Mouse (Mus musculus): ENCODE measurements around the gene Mknk1.

Mknk1 gene

GRCm38 (mm10) chr4:115838696-115839641 lies at the start of gene Mknk1:
Mknk1 (plus strand) TSS chr4:115839198.
- Histone ChIP-seq H3K36me3 (ENCODE audit: insufficient read depth, low read length) (peaks cover 30% of the 10 kb centered on the region), H3K27me3 (ENCODE audit: insufficient read depth, low read length) (no peaks in the 10 kb centered on the region), H3K4me1 (replicated peaks; ENCODE audit: low read depth, low read length) (peaks cover 40% of the 10 kb centered on the region), H3K9me3 (ENCODE audit: low read length) (no peaks in the 10 kb centered on the region), H3K4me3 (replicated peaks; ENCODE audit: low read length) (peak within 1 kb of the TSS; percentile 87)
- TF ChIP-seq POU5F1 (IDR thresholded peaks at IDR 0.05; ENCODE audit: borderline replicate concordance, low read length), result no peak
- TF ChIP-seq NANOG (IDR thresholded peaks at IDR 0.05; ENCODE audit: borderline replicate concordance, low read length), result no peak
- TF ChIP-seq CTCF (conservative IDR thresholded peaks at IDR 0.05; ENCODE audit: low read length), result no peak

DNA sequence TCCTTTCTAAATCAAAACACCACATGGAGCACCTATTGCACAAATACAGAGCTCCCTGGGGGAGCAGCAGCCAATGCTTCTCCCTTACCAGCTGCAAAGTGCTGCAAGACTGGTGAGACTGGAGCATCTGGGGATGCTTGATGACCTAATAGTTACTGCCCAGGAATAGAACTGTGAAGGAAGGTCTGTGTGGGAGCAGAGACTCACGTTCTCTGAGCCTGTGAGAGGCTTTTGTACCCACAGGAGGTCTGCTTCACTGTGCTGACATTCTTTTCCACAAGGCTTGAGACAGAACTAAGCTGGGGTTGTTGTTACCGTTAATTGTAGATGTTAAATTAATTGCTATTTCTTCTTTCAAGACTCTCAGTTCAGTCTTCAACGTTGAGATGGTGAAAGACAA lies 48.1 kb upstream of the Mknk1 start:
- TF ChIP-seq CTCF (conservative IDR thresholded peaks at IDR 0.05; ENCODE audit: low read length) (no peak), NANOG (IDR thresholded peaks at IDR 0.05; ENCODE audit: borderline replicate concordance, low read length) (no peak), POU5F1 (IDR thresholded peaks at IDR 0.05; ENCODE audit: borderline replicate concordance, low read length) (no peak)
- no peak overlapping the region for H3K4me3 ChIP-seq (replicated peaks; ENCODE audit: low read length)
- H3K9me3 ChIP-seq (ENCODE audit: low read length), result no peaks in the 10 kb centered on the region
- H3K4me1 ChIP-seq (replicated peaks; ENCODE audit: low read depth, low read length), result peaks cover 4% of the 10 kb centered on the region
- peaks cover 87% of the 10 kb centered on the region for H3K36me3 ChIP-seq (ENCODE audit: insufficient read depth, low read length)
- no peaks in the 10 kb centered on the region for H3K27me3 ChIP-seq (ENCODE audit: insufficient read depth, low read length)

- no peak overlapping the region for H3K4me3 ChIP-seq (replicated peaks; ENCODE audit: low read length)
- no peaks in the 10 kb centered on the region for H3K9me3 ChIP-seq (ENCODE audit: low read length)
- no peaks in the 10 kb centered on the region for H3K27me3 ChIP-seq (ENCODE audit: insufficient read depth, low read length)
- H3K36me3 ChIP-seq (ENCODE audit: insufficient read depth, low read length), result peaks cover 90% of the 10 kb centered on the region
- H3K4me1 ChIP-seq (replicated peaks; ENCODE audit: low read depth, low read length), result no peaks in the 10 kb centered on the region
- no peak for TF ChIP-seq POU5F1 (IDR thresholded peaks at IDR 0.05; ENCODE audit: borderline replicate concordance, low read length)
- no peak for TF ChIP-seq NANOG (IDR thresholded peaks at IDR 0.05; ENCODE audit: borderline replicate concordance, low read length)
- no peak for TF ChIP-seq CTCF (conservative IDR thresholded peaks at IDR 0.05; ENCODE audit: low read length)
Observed at GRCm38 (mm10) chr4:115795360-115795759, 43.6 kb upstream of the Mknk1 start.

DNA sequence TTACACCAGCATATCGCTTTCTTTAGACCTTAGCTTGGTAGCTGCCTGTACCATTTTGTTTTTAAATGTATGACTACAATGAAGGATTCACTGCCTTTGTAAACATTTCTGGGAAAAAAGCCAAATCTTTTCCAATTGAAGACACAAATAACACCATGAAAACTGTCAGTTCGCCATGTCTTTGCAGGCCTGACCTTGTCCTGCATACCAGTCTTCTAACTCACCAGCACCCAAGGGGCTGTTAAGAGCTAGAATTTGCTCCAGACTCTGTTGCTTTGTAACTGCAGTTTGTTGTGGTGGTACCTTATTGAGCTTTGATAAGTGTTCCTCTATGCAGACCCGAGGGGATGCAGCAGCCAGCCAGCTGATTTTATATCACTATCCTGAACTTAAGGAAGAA lies 39.0 kb upstream of the Mknk1 start:
- peaks cover 77% of the 10 kb centered on the region for H3K36me3 ChIP-seq (ENCODE audit: insufficient read depth, low read length)
- no peaks in the 10 kb centered on the region for H3K4me1 ChIP-seq (replicated peaks; ENCODE audit: low read depth, low read length)
- no peak overlapping the region for H3K4me3 ChIP-seq (replicated peaks; ENCODE audit: low read length)
- H3K27me3 ChIP-seq (ENCODE audit: insufficient read depth, low read length), result no peaks in the 10 kb centered on the region
- H3K9me3 ChIP-seq (ENCODE audit: low read length), result no peaks in the 10 kb centered on the region
- TF ChIP-seq CTCF (conservative IDR thresholded peaks at IDR 0.05; ENCODE audit: low read length) (no peak), NANOG (IDR thresholded peaks at IDR 0.05; ENCODE audit: borderline replicate concordance, low read length) (no peak), POU5F1 (IDR thresholded peaks at IDR 0.05; ENCODE audit: borderline replicate concordance, low read length) (no peak)

- no peaks in the 10 kb centered on the region for H3K9me3 ChIP-seq (ENCODE audit: low read length)
- peaks cover 28% of the 10 kb centered on the region for H3K4me1 ChIP-seq (replicated peaks; ENCODE audit: low read depth, low read length)
- no peak overlapping the region for H3K4me3 ChIP-seq (replicated peaks; ENCODE audit: low read length)
- peaks cover 50% of the 10 kb centered on the region for H3K36me3 ChIP-seq (ENCODE audit: insufficient read depth, low read length)
- TF ChIP-seq NANOG (IDR thresholded peaks at IDR 0.05; ENCODE audit: borderline replicate concordance, low read length) (no peak), POU5F1 (IDR thresholded peaks at IDR 0.05; ENCODE audit: borderline replicate concordance, low read length) (no peak), CTCF (conservative IDR thresholded peaks at IDR 0.05; ENCODE audit: low read length) (no peak)
- no peaks in the 10 kb centered on the region for H3K27me3 ChIP-seq (ENCODE audit: insufficient read depth, low read length)
Observed at GRCm38 (mm10) chr4:115812326-115812725, 26.7 kb upstream of the Mknk1 start.

DNA sequence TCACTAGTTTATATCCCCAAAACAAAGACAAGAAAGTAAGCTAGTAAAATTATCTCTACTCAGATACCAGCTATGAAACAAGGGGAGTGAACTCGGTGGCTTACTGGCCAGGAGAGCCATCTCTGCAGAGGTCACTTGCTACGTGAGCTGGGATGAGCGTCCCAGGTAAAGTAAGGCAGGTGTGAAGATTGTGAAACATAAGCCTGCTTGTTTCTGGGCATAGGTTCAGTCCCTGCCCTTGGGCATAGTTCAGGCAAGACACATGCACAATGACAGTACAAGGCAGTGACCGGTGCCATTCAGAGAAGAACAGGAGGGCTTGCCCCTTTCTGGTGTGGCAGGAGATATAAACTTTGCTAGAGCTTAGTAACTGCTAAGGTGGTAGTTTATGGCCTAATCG lies 23.4 kb upstream of the Mknk1 start:
- TF ChIP-seq CTCF (conservative IDR thresholded peaks at IDR 0.05; ENCODE audit: low read length) (no peak), POU5F1 (IDR thresholded peaks at IDR 0.05; ENCODE audit: borderline replicate concordance, low read length) (no peak), NANOG (IDR thresholded peaks at IDR 0.05; ENCODE audit: borderline replicate concordance, low read length) (no peak)
- Histone ChIP-seq H3K27me3 (ENCODE audit: insufficient read depth, low read length) (no peaks in the 10 kb centered on the region), H3K36me3 (ENCODE audit: insufficient read depth, low read length) (peaks cover 52% of the 10 kb centered on the region), H3K4me3 (replicated peaks; ENCODE audit: low read length) (no peak overlapping the region), H3K4me1 (replicated peaks; ENCODE audit: low read depth, low read length) (peaks cover 39% of the 10 kb centered on the region), H3K9me3 (ENCODE audit: low read length) (no peaks in the 10 kb centered on the region)

GRCm38 (mm10) chr4:115820199-115820598 lies 18.8 kb upstream of the Mknk1 start:
- H3K4me3 ChIP-seq (replicated peaks; ENCODE audit: low read length), result no peak overlapping the region
- H3K4me1 ChIP-seq (replicated peaks; ENCODE audit: low read depth, low read length), result peaks cover 33% of the 10 kb centered on the region
- TF ChIP-seq POU5F1 (IDR thresholded peaks at IDR 0.05; ENCODE audit: borderline replicate concordance, low read length) (no peak), CTCF (conservative IDR thresholded peaks at IDR 0.05; ENCODE audit: low read length) (no peak), NANOG (IDR thresholded peaks at IDR 0.05; ENCODE audit: borderline replicate concordance, low read length) (no peak)
- H3K36me3 ChIP-seq (ENCODE audit: insufficient read depth, low read length), result peaks cover 26% of the 10 kb centered on the region
- H3K9me3 ChIP-seq (ENCODE audit: low read length), result no peaks in the 10 kb centered on the region
- no peaks in the 10 kb centered on the region for H3K27me3 ChIP-seq (ENCODE audit: insufficient read depth, low read length)

GRCm38 (mm10) chr4:115820944-115821343 lies 18.1 kb upstream of the Mknk1 start:
- no peak for TF ChIP-seq CTCF (conservative IDR thresholded peaks at IDR 0.05; ENCODE audit: low read length)
- no peak for TF ChIP-seq NANOG (IDR thresholded peaks at IDR 0.05; ENCODE audit: borderline replicate concordance, low read length)
- no peak for TF ChIP-seq POU5F1 (IDR thresholded peaks at IDR 0.05; ENCODE audit: borderline replicate concordance, low read length)
- H3K4me3 ChIP-seq (replicated peaks; ENCODE audit: low read length), result no peak overlapping the region
- no peaks in the 10 kb centered on the region for H3K27me3 ChIP-seq (ENCODE audit: insufficient read depth, low read length)
- no peaks in the 10 kb centered on the region for H3K9me3 ChIP-seq (ENCODE audit: low read length)
- H3K36me3 ChIP-seq (ENCODE audit: insufficient read depth, low read length), result peaks cover 18% of the 10 kb centered on the region
- peaks cover 33% of the 10 kb centered on the region for H3K4me1 ChIP-seq (replicated peaks; ENCODE audit: low read depth, low read length)
